ENCODE assay signal across 27 mouse cellular contexts in genomic region chr8:11737096-11737495, GRCm38 (mm10). TPM values are rescaled to one million over a fixed set of nuclear protein-coding genes. Genes with fewer than 3 reads are reported as not detected.
DNase-seq lines count a peak whose midpoint lies in the region; ATAC-seq and TF ChIP-seq lines count a peak whose summit lies in the region.
"Had no signal": no experiment of that assay in that cellular context is flagged by ENCODE, and none has a peak within 500 bp of the region (broad histone marks: within the 10 kb centered on the region; RNA-seq: fewer than 3 reads in every experiment).

No protein-coding gene starts in this region.

- no peak for TF ChIP-seq CTCF in liver, postnatal 0 days (IDR thresholded peaks at IDR 0.05; ENCODE audit: low read depth)

- H3K9me3 ChIP-seq in kidney, embryonic 14.5 days (ENCODE audit: control insufficient read depth, low read length): no peaks in the 10 kb centered on the region
- H3K9me3 ChIP-seq in neural tube, embryonic 15.5 days (replicated peaks): no peaks in the 10 kb centered on the region
- no peaks in the 10 kb centered on the region for H3K9me3 ChIP-seq in liver, postnatal 0 days (ENCODE audit: low read length)
- H3K9me3 ChIP-seq: embryonic facial prominence, embryonic 12.5 days; forebrain, embryonic 12.5 days; heart, embryonic 15.5 days; limb, embryonic 10.5 days; midbrain, embryonic 12.5 days; neural tube, embryonic 12.5 days had no signal

- H3K4me1 ChIP-seq in kidney, embryonic 14.5 days (ENCODE audit: control insufficient read depth, insufficient read depth, low read length): no peaks in the 10 kb centered on the region
- H3K4me1 ChIP-seq in neural tube, embryonic 15.5 days: 0 out of 2 replicates have a peak, but pooled peaks cover 5% of the 10 kb centered on the region
- peaks cover 19% of the 10 kb centered on the region for H3K4me1 ChIP-seq in liver, postnatal 0 days (ENCODE audit: insufficient read depth)
- H3K4me1 ChIP-seq: neural tube, embryonic 12.5 days had no signal

- H3K27me3 ChIP-seq in kidney, embryonic 14.5 days (ENCODE audit: control insufficient read depth, insufficient read depth, low read length): no peaks in the 10 kb centered on the region
- H3K27me3 ChIP-seq in neural tube, embryonic 15.5 days (replicated peaks): no peaks in the 10 kb centered on the region
- no peaks in the 10 kb centered on the region for H3K27me3 ChIP-seq in liver, postnatal 0 days (ENCODE audit: insufficient read depth, low read length)
- H3K27me3 ChIP-seq: embryonic facial prominence, embryonic 12.5 days; forebrain, embryonic 12.5 days; heart, embryonic 15.5 days; midbrain, embryonic 12.5 days; neural tube, embryonic 12.5 days had no signal

- DNase-seq in cerebellum, postnatal 36 days: peak; percentile 26 to 27
- DNase-seq in cerebellum, adult 11-12 months: no peak
- DNase-seq in kidney, postnatal 4 days: no peak
- no peak for DNase-seq in neural tube, embryonic 10.5 days (ENCODE audit: extremely low spot score, low spot score)
- no peak for DNase-seq in liver, postnatal 0 days
- DNase-seq: adrenal gland, postnatal 14 days; cerebellum, postnatal 10 days; heart, postnatal 36 days; liver; retina, postnatal 1 day; right cerebral cortex, postnatal 25 days had no signal

- H3K9ac ChIP-seq in kidney, embryonic 14.5 days (ENCODE audit: low read depth, low read length): no peak overlapping the region
- no peak overlapping the region for H3K9ac ChIP-seq in neural tube, embryonic 15.5 days (replicated peaks)
- no peak overlapping the region for H3K9ac ChIP-seq in liver, postnatal 0 days (replicated peaks)
- H3K9ac ChIP-seq: embryonic facial prominence, embryonic 12.5 days; forebrain, embryonic 12.5 days; heart, embryonic 15.5 days; hindbrain, embryonic 14.5 days; midbrain, embryonic 12.5 days; neural tube, embryonic 12.5 days had no signal

- H3K27ac ChIP-seq in kidney, embryonic 14.5 days (ENCODE audit: low read depth, low read length): no peak overlapping the region
- no peak overlapping the region for H3K27ac ChIP-seq in neural tube, embryonic 15.5 days (replicated peaks)
- no peak overlapping the region for H3K27ac ChIP-seq in liver, postnatal 0 days (ENCODE audit: low read depth)
- H3K27ac ChIP-seq: embryonic facial prominence, embryonic 12.5 days; forebrain, embryonic 12.5 days; heart, embryonic 15.5 days; hindbrain, embryonic 14.5 days; limb, embryonic 10.5 days; midbrain, embryonic 12.5 days; neural tube, embryonic 12.5 days had no signal

- ATAC-seq in kidney, embryonic 14.5 days (ENCODE audit: low FRiP score, low TSS enrichment): 0 out of 2 replicates have a peak, but pooled peaks have one; percentile 39
- ATAC-seq in neural tube, embryonic 15.5 days (ENCODE audit: low FRiP score): 0 out of 2 replicates have a peak, but pooled peaks have one; percentile 20
- no peak for ATAC-seq in megakaryocyte progenitor cell, adult 5-6 weeks (replicated peaks; ENCODE audit: poor library complexity)
- no peak for ATAC-seq in liver, postnatal 0 days
- ATAC-seq: inflammation-experienced regulatory T-cells, adult 6 months had no signal

- no peak for TF ChIP-seq EP300 in liver, postnatal 0 days (IDR thresholded peaks at IDR 0.05; ENCODE audit: low read depth)

- H3K4me2 ChIP-seq in kidney, embryonic 14.5 days (replicated peaks; ENCODE audit: low read depth, low read length): no peak overlapping the region
- no peak overlapping the region for H3K4me2 ChIP-seq in neural tube, embryonic 15.5 days
- no peak overlapping the region for H3K4me2 ChIP-seq in liver, postnatal 0 days (ENCODE audit: low read depth, low read length)
- H3K4me2 ChIP-seq: embryonic facial prominence, embryonic 12.5 days; forebrain, embryonic 12.5 days; heart, embryonic 15.5 days; hindbrain, embryonic 14.5 days; midbrain, embryonic 12.5 days; neural tube, embryonic 12.5 days had no signal

- H3K4me3 ChIP-seq in kidney, embryonic 14.5 days (ENCODE audit: low read length): no peak overlapping the region
- no peak overlapping the region for H3K4me3 ChIP-seq in neural tube, embryonic 15.5 days (replicated peaks)
- H3K4me3 ChIP-seq in liver, postnatal 0 days (ENCODE audit: low read depth, low read length): no peak overlapping the region
- H3K4me3 ChIP-seq: embryonic facial prominence, embryonic 12.5 days; forebrain, embryonic 12.5 days; heart, embryonic 15.5 days; limb, embryonic 10.5 days; midbrain, embryonic 12.5 days; neural tube, embryonic 12.5 days had no signal

- 81% methylated on average over 6 of the region's 6 CpGs for WGBS in kidney, embryonic 14.5 days
- 93% methylated on average over 6 of the region's 6 CpGs for WGBS in neural tube, embryonic 15.5 days
- WGBS in liver, postnatal 0 days (ENCODE audit: insufficient replicate concordance): 69% methylated on average over 6 of the region's 6 CpGs

- H3K36me3 ChIP-seq in kidney, embryonic 14.5 days (ENCODE audit: control insufficient read depth, insufficient read depth, low read length): no peaks in the 10 kb centered on the region
- peaks cover 29% of the 10 kb centered on the region for H3K36me3 ChIP-seq in neural tube, embryonic 15.5 days
- 0 out of 2 replicates have a peak, but pooled peaks cover 4% of the 10 kb centered on the region for H3K36me3 ChIP-seq in liver, postnatal 0 days (replicated peaks; ENCODE audit: insufficient read depth, low read length)

RNA-seq across cellular contexts. Expression of gene Arhgef7, which starts 9.6 kb away (rescaled TPM):
- 25.1 and 37.3 TPM in 2 replicates for polyA plus RNA-seq in kidney, embryonic 14.5 days (2014; fragmentation: Nextera tagmentation; extraction: Ambion mirVana)
- 54.4 and 62.3 TPM in 2 replicates for polyA plus RNA-seq in neural tube, embryonic 15.5 days (2015; fragmentation: Nextera tagmentation; extraction: Ambion mirVana)
- 26.4 and 32.3 TPM in 2 replicates for total RNA-seq in megakaryocyte progenitor cell, adult 5-6 weeks (2015)
- 20.4 and 36.0 TPM in 2 replicates for total RNA-seq in megakaryocyte progenitor cell, adult 5-6 weeks (2017)
- 7.6 and 9.2 TPM in 2 replicates for polyA plus RNA-seq in liver, postnatal 0 days (2015; fragmentation: Nextera tagmentation; extraction: Ambion mirVana)

RNA-seq across cellular contexts. Expression of gene 1700016D06Rik, which starts 36.2 kb away (rescaled TPM):
- not detected in 2 replicates for polyA plus RNA-seq in kidney, embryonic 14.5 days (2014; fragmentation: Nextera tagmentation; extraction: Ambion mirVana)
- polyA plus RNA-seq in neural tube, embryonic 15.5 days (2015; fragmentation: Nextera tagmentation; extraction: Ambion mirVana): not detected in 2 replicates
- not detected in 2 replicates for total RNA-seq in megakaryocyte progenitor cell, adult 5-6 weeks (2015)
- total RNA-seq in megakaryocyte progenitor cell, adult 5-6 weeks (2017): not detected in 2 replicates
- not detected in 2 replicates for polyA plus RNA-seq in liver, postnatal 0 days (2015; fragmentation: Nextera tagmentation; extraction: Ambion mirVana)
- total RNA-seq: adrenal gland, postnatal 14 days; heart, postnatal 36 days; layer of hippocampus, postnatal 14 days; megakaryocyte, adult 5-6 weeks had no signal
- polyA plus RNA-seq: brain, embryonic 14.5 days; embryonic facial prominence, embryonic 12.5 days; forebrain, embryonic 12.5 days; heart, embryonic 15.5 days; hindbrain, embryonic 14.5 days; inflammation-experienced regulatory T-cells, adult 6 months; limb, embryonic 10.5 days; neural tube, embryonic 12.5 days; spleen, adult 2 months; urinary bladder, adult 2 months had no signal

Comparison
In these comparisons a context has a peak if more than half of its experiments do, and no peak if none do; other contexts are left out.
1. DNase-seq: peak in cerebellum, postnatal 36 days (2 of 2); none in cerebellum, adult 11-12 months (single experiment), kidney, postnatal 4 days (0 of 2), neural tube, embryonic 10.5 days (single experiment) and liver, postnatal 0 days (single experiment).
2. ATAC-seq: peak in kidney, embryonic 14.5 days (single experiment) and neural tube, embryonic 15.5 days (single experiment); none in megakaryocyte progenitor cell, adult 5-6 weeks (single experiment) and liver, postnatal 0 days (single experiment).